Mouse (Mus musculus): ENCODE results near the gene Gadd45gip1. TPM values are rescaled to one million over a fixed set of nuclear protein-coding genes. Genes with fewer than 3 reads are reported as not detected.

Gene Gadd45gip1
- polyA plus RNA-seq, 1 experiment from 2014 or later: 38.6 TPM

- H3K4me3 ChIP-seq: peak within 1 kb of the TSS; percentile 94
- peak; percentile 99 for ATAC-seq (ENCODE audit: low FRiP score)
- under 1% methylated on average over 55 of the region's 55 CpGs for WGBS
These were observed 15.6 kb downstream of the Gadd45gip1 start, which contains the start of gene Calr for GRCm38 (mm10) chr8:84846722-84847572. TSS of gene Calr (minus strand) at chr8:84846934.

GRCm38 (mm10) chr8:84847684-84848435, 16.5 kb downstream of the Gadd45gip1 start:
- no peaks in the 10 kb centered on the region for H3K9me3 ChIP-seq (replicated peaks)
- peak overlapping the region; percentile 66; the same call in 1 of the 2 replicates for H3K9ac ChIP-seq
- peak overlapping the region; percentile 76 for H3K27ac ChIP-seq
- H3K4me2 ChIP-seq (replicated peaks): peak overlapping the region; percentile 76
- peaks cover 23% of the 10 kb centered on the region for H3K36me3 ChIP-seq
- 53% methylated on average over 6 of the region's 6 CpGs for WGBS
- ATAC-seq (ENCODE audit: low FRiP score): no peak
- H3K4me1 ChIP-seq: peaks cover 32% of the 10 kb centered on the region
- H3K4me3 ChIP-seq: peak overlapping the region; percentile 94; the same call in 1 of the 2 replicates
- no peaks in the 10 kb centered on the region for H3K27me3 ChIP-seq

More at GRCm38 (mm10) chr8:84846722-84847572, 15.6 kb downstream of the Gadd45gip1 start, which contains the start of gene Calr:
- Histone ChIP-seq H3K27me3 (no peaks in the 10 kb centered on the region), H3K9ac (peak within 1 kb of the TSS; percentile 96), H3K9me3 (replicated peaks) (no peaks in the 10 kb centered on the region), H3K36me3 (peaks cover 31% of the 10 kb centered on the region), H3K4me2 (replicated peaks) (peak within 1 kb of the TSS; percentile 76), H3K27ac (peak within 1 kb of the TSS; percentile 89), H3K4me1 (peaks cover 33% of the 10 kb centered on the region)

GRCm38 (mm10) chr8:84856434-84856833, 25.1 kb downstream of the Gadd45gip1 start:
- Histone ChIP-seq H3K4me1 (peaks cover 13% of the 10 kb centered on the region), H3K4me3 (peak overlapping the region; percentile 82), H3K9me3 (replicated peaks) (no peaks in the 10 kb centered on the region), H3K9ac (no peak overlapping the region), H3K36me3 (peaks cover 22% of the 10 kb centered on the region), H3K27me3 (no peaks in the 10 kb centered on the region; the same call in 1 of the 2 replicates), H3K4me2 (replicated peaks) (peak overlapping the region; percentile 75), H3K27ac (no peak overlapping the region)
- 93% methylated on average over 3 of the region's 3 CpGs for WGBS
- ATAC-seq (ENCODE audit: low FRiP score): peak; percentile 39

- peak; percentile 93 for ATAC-seq (ENCODE audit: low FRiP score)
- WGBS: under 1% methylated on average over 39 of the region's 39 CpGs
- H3K4me2 ChIP-seq (replicated peaks): peak within 1 kb of the TSS; percentile 75
- H3K27me3 ChIP-seq: no peaks in the 10 kb centered on the region; the same call in 1 of the 2 replicates
- peak within 1 kb of the TSS; percentile 82 for H3K4me3 ChIP-seq
- no peaks in the 10 kb centered on the region for H3K9me3 ChIP-seq (replicated peaks)
- peak within 1 kb of the TSS; percentile 68 for H3K27ac ChIP-seq
- H3K4me1 ChIP-seq: peaks cover 13% of the 10 kb centered on the region
- H3K36me3 ChIP-seq: peaks cover 28% of the 10 kb centered on the region
- peak within 1 kb of the TSS; percentile 83 for H3K9ac ChIP-seq
These were observed 25.6 kb downstream of the Gadd45gip1 start, which contains the start of gene Farsa for GRCm38 (mm10) chr8:84856864-84857441. TSS of gene Farsa (plus strand) at chr8:84856989.

- peak within 1 kb of the TSS; percentile 73 for H3K4me2 ChIP-seq (replicated peaks)
- peaks cover 35% of the 10 kb centered on the region for H3K36me3 ChIP-seq
- ATAC-seq (ENCODE audit: low FRiP score): peak; percentile 59
- no peak within 1 kb of the TSS for H3K27ac ChIP-seq
- peak within 1 kb of the TSS; percentile 39 for H3K4me3 ChIP-seq
- H3K9ac ChIP-seq: peak within 1 kb of the TSS; percentile 56
- peaks cover 14% of the 10 kb centered on the region for H3K27me3 ChIP-seq
- no peaks in the 10 kb centered on the region for H3K9me3 ChIP-seq (replicated peaks)
- peaks cover 13% of the 10 kb centered on the region for H3K4me1 ChIP-seq
- 13% methylated on average over 46 of the region's 46 CpGs for WGBS
These were observed 40.3 kb downstream of the Gadd45gip1 start, which contains the start of gene Syce2 for GRCm38 (mm10) chr8:84871376-84872308. TSS of gene Syce2 (plus strand) at chr8:84872111.

GRCm38 (mm10) chr8:84872309-84872965, 41.1 kb downstream of the Gadd45gip1 start:
- Histone ChIP-seq H3K27me3 (peaks cover 14% of the 10 kb centered on the region), H3K4me2 (replicated peaks) (peak overlapping the region; percentile 73), H3K36me3 (peaks cover 27% of the 10 kb centered on the region), H3K4me3 (peak overlapping the region; percentile 39), H3K9ac (peak overlapping the region; percentile 56), H3K9me3 (replicated peaks) (no peaks in the 10 kb centered on the region), H3K27ac (no peak overlapping the region), H3K4me1 (peaks cover 13% of the 10 kb centered on the region)
- WGBS: 3% methylated on average over 54 of the region's 54 CpGs
- peak; percentile 66 for ATAC-seq (ENCODE audit: low FRiP score)

- peaks cover 21% of the 10 kb centered on the region for H3K36me3 ChIP-seq
- peak overlapping the region; percentile 73 for H3K4me2 ChIP-seq (replicated peaks)
- no peak for ATAC-seq (ENCODE audit: low FRiP score)
- H3K4me1 ChIP-seq: peaks cover 13% of the 10 kb centered on the region
- peaks cover 14% of the 10 kb centered on the region for H3K27me3 ChIP-seq
- H3K27ac ChIP-seq: no peak overlapping the region
- peak overlapping the region; percentile 39 for H3K4me3 ChIP-seq
- WGBS: 78% methylated on average over 4 of the region's 4 CpGs
- peak overlapping the region; percentile 56; the same call in 1 of the 2 replicates for H3K9ac ChIP-seq
- H3K9me3 ChIP-seq (replicated peaks): no peaks in the 10 kb centered on the region
These were observed 41.7 kb downstream of the Gadd45gip1 start for GRCm38 (mm10) chr8:84873016-84873415.

- Histone ChIP-seq H3K4me2 (replicated peaks) (no peak overlapping the region), H3K36me3 (peaks cover 8% of the 10 kb centered on the region; the same call in 1 of the 2 replicates), H3K27me3 (peaks cover 14% of the 10 kb centered on the region), H3K27ac (no peak overlapping the region), H3K4me3 (no peak overlapping the region), H3K9me3 (replicated peaks) (no peaks in the 10 kb centered on the region), H3K4me1 (peaks cover 13% of the 10 kb centered on the region), H3K9ac (no peak overlapping the region)
- 96% methylated on average over 3 of the region's 3 CpGs for WGBS
- no peak for ATAC-seq (ENCODE audit: low FRiP score)
These were observed 43.0 kb downstream of the Gadd45gip1 start for GRCm38 (mm10) chr8:84874339-84874738.

- peaks cover 3% of the 10 kb centered on the region for H3K4me1 ChIP-seq
- WGBS: 88% methylated on average over 3 of the region's 3 CpGs
- H3K27ac ChIP-seq: no peak overlapping the region
- peaks cover 10% of the 10 kb centered on the region for H3K27me3 ChIP-seq
- no peak overlapping the region for H3K9ac ChIP-seq
- H3K4me2 ChIP-seq (replicated peaks): no peak overlapping the region
- no peak for ATAC-seq (ENCODE audit: low FRiP score)
- no peaks in the 10 kb centered on the region for H3K36me3 ChIP-seq
- no peak overlapping the region for H3K4me3 ChIP-seq
- H3K9me3 ChIP-seq (replicated peaks): no peaks in the 10 kb centered on the region
These were observed 46.1 kb downstream of the Gadd45gip1 start for GRCm38 (mm10) chr8:84877297-84878035.

- Histone ChIP-seq H3K9me3 (replicated peaks) (no peaks in the 10 kb centered on the region), H3K4me3 (no peak overlapping the region), H3K4me1 (no peaks in the 10 kb centered on the region), H3K36me3 (no peaks in the 10 kb centered on the region), H3K4me2 (replicated peaks) (no peak overlapping the region), H3K27ac (no peak overlapping the region), H3K27me3 (no peaks in the 10 kb centered on the region), H3K9ac (no peak overlapping the region)
- WGBS: 91% methylated on average over 1 of the region's 1 CpGs
- ATAC-seq (ENCODE audit: low FRiP score): no peak
These were observed 47.6 kb downstream of the Gadd45gip1 start for GRCm38 (mm10) chr8:84878915-84879314.
